Mouse (Mus musculus): ENCODE measurements at regions not wholly inside any gene's neighbourhood (a gene's known extent, or its start where the extent isn't known, plus 50 kb on each side); places are given as distances from the start of the nearest gene placed in this dataset.

- TF ChIP-seq POLR2A (IDR thresholded peaks at IDR 0.05; ENCODE audit: borderline replicate concordance, control insufficient read depth, low read depth, low read length) (no peak), CTCF (IDR thresholded peaks at IDR 0.05; ENCODE audit: control insufficient read depth, insufficient read depth, low read length) (no peak)
These were observed 363.5 kb upstream of the Fam98a start for GRCm38 (mm10) chr17:75915256-75915655.

Data from bone marrow, adult 2 months (tissue).